Mouse (Mus musculus): ENCODE data around the gene Gm45021. TPM values are rescaled to one million over a fixed set of nuclear protein-coding genes. Genes with fewer than 3 reads are reported as not detected.

The Gm45021 gene
- polyA plus RNA-seq, 1 experiment, result not detected

- no peaks in the 10 kb centered on the region for H3K27me3 ChIP-seq (ENCODE audit: control insufficient read depth, insufficient read depth, low read length)
- WGBS, result 57% methylated on average over 4 of the region's 4 CpGs
- no peak overlapping the region for H3K27ac ChIP-seq (ENCODE audit: insufficient read depth, low read depth, low read length)
- no peaks in the 10 kb centered on the region for H3K36me3 ChIP-seq (ENCODE audit: control insufficient read depth, insufficient read depth, low read length)
- TF ChIP-seq CTCF (IDR thresholded peaks at IDR 0.05; ENCODE audit: extremely low read depth, insufficient read length, insufficient replicate concordance, low read depth, low read length) (no peak), POLR2A (IDR thresholded peaks at IDR 0.05; ENCODE audit: low read depth, low read length) (no peak)
- no peak overlapping the region for H3K4me3 ChIP-seq (ENCODE audit: low read depth, low read length)
- H3K4me1 ChIP-seq (ENCODE audit: control insufficient read depth, insufficient read depth, insufficient read length, low read length), result peaks cover 11% of the 10 kb centered on the region; the same call in 1 of the 2 replicates
These were observed 42.6 kb upstream of the Gm45021 start for GRCm38 (mm10) chr6:48546858-48547257.

- H3K36me3 ChIP-seq (ENCODE audit: control insufficient read depth, insufficient read depth, low read length), result no peaks in the 10 kb centered on the region
- no peaks in the 10 kb centered on the region for H3K27me3 ChIP-seq (ENCODE audit: control insufficient read depth, insufficient read depth, low read length)
- 66% methylated on average over 6 of the region's 6 CpGs for WGBS
- H3K4me3 ChIP-seq (ENCODE audit: low read depth, low read length), result no peak overlapping the region
- no peak overlapping the region for H3K27ac ChIP-seq (ENCODE audit: insufficient read depth, low read depth, low read length)
- TF ChIP-seq CTCF (IDR thresholded peaks at IDR 0.05; ENCODE audit: extremely low read depth, insufficient read length, insufficient replicate concordance, low read depth, low read length), result no peak
- TF ChIP-seq POLR2A (IDR thresholded peaks at IDR 0.05; ENCODE audit: low read depth, low read length), result no peak
- no peaks in the 10 kb centered on the region for H3K4me1 ChIP-seq (ENCODE audit: control insufficient read depth, insufficient read depth, insufficient read length, low read length)
These were observed 41.1 kb upstream of the Gm45021 start for GRCm38 (mm10) chr6:48548314-48548713.

- TF ChIP-seq CTCF (IDR thresholded peaks at IDR 0.05; ENCODE audit: extremely low read depth, insufficient read length, insufficient replicate concordance, low read depth, low read length), result no peak
- no peak for TF ChIP-seq POLR2A (IDR thresholded peaks at IDR 0.05; ENCODE audit: low read depth, low read length)
- Histone ChIP-seq H3K27me3 (ENCODE audit: control insufficient read depth, insufficient read depth, low read length) (no peaks in the 10 kb centered on the region), H3K27ac (ENCODE audit: insufficient read depth, low read depth, low read length) (no peak overlapping the region), H3K4me3 (ENCODE audit: low read depth, low read length) (no peak overlapping the region), H3K4me1 (ENCODE audit: control insufficient read depth, insufficient read depth, insufficient read length, low read length) (peaks cover 5% of the 10 kb centered on the region; the same call in 1 of the 2 replicates), H3K36me3 (ENCODE audit: control insufficient read depth, insufficient read depth, low read length) (no peaks in the 10 kb centered on the region)
- WGBS, result 61% methylated on average over 4 of the region's 4 CpGs
These were observed 36.5 kb upstream of the Gm45021 start for GRCm38 (mm10) chr6:48552918-48553317.

- Histone ChIP-seq H3K4me1 (ENCODE audit: control insufficient read depth, insufficient read depth, insufficient read length, low read length) (peaks cover 5% of the 10 kb centered on the region; the same call in 1 of the 2 replicates), H3K4me3 (ENCODE audit: low read depth, low read length) (no peak overlapping the region), H3K27ac (ENCODE audit: insufficient read depth, low read depth, low read length) (peak overlapping the region; percentile 91), H3K27me3 (ENCODE audit: control insufficient read depth, insufficient read depth, low read length) (no peaks in the 10 kb centered on the region), H3K36me3 (ENCODE audit: control insufficient read depth, insufficient read depth, low read length) (no peaks in the 10 kb centered on the region)
- TF ChIP-seq POLR2A (IDR thresholded peaks at IDR 0.05; ENCODE audit: low read depth, low read length) (no peak), CTCF (IDR thresholded peaks at IDR 0.05; ENCODE audit: extremely low read depth, insufficient read length, insufficient replicate concordance, low read depth, low read length) (no peak)
- WGBS, result 43% methylated on average over 4 of the region's 4 CpGs
These were observed 35.6 kb upstream of the Gm45021 start for GRCm38 (mm10) chr6:48553819-48554218.

- 1% methylated on average over 39 of the region's 39 CpGs for WGBS
- TF ChIP-seq CTCF (IDR thresholded peaks at IDR 0.05; ENCODE audit: extremely low read depth, insufficient read length, insufficient replicate concordance, low read depth, low read length) (no peak), POLR2A (IDR thresholded peaks at IDR 0.05; ENCODE audit: low read depth, low read length) (peak; percentile 69; the same call in 1 of the 2 replicates)
- peak within 1 kb of the TSS; percentile 91 for H3K27ac ChIP-seq (ENCODE audit: insufficient read depth, low read depth, low read length)
- H3K27me3 ChIP-seq (ENCODE audit: control insufficient read depth, insufficient read depth, low read length), result no peaks in the 10 kb centered on the region
- H3K4me3 ChIP-seq (ENCODE audit: low read depth, low read length), result peak within 1 kb of the TSS; percentile 64
- no peaks in the 10 kb centered on the region for H3K36me3 ChIP-seq (ENCODE audit: control insufficient read depth, insufficient read depth, low read length)
- H3K4me1 ChIP-seq (ENCODE audit: control insufficient read depth, insufficient read depth, insufficient read length, low read length), result peaks cover 8% of the 10 kb centered on the region; the same call in 1 of the 2 replicates
These were observed 34.9 kb upstream of the Gm45021 start, which contains the start of gene Lrrc61 for GRCm38 (mm10) chr6:48554280-48555103. Lrrc61 (plus strand) TSS chr6:48554796.

GRCm38 (mm10) chr6:48555104-48555890 is 34.1 kb upstream of the Gm45021 start:
- TF ChIP-seq POLR2A (IDR thresholded peaks at IDR 0.05; ENCODE audit: low read depth, low read length) (no peak), CTCF (IDR thresholded peaks at IDR 0.05; ENCODE audit: extremely low read depth, insufficient read length, insufficient replicate concordance, low read depth, low read length) (no peak)
- Histone ChIP-seq H3K4me3 (ENCODE audit: low read depth, low read length) (peak overlapping the region; percentile 64), H3K4me1 (ENCODE audit: control insufficient read depth, insufficient read depth, insufficient read length, low read length) (peaks cover 8% of the 10 kb centered on the region; the same call in 1 of the 2 replicates), H3K27me3 (ENCODE audit: control insufficient read depth, insufficient read depth, low read length) (no peaks in the 10 kb centered on the region), H3K27ac (ENCODE audit: insufficient read depth, low read depth, low read length) (peak overlapping the region; percentile 91), H3K36me3 (ENCODE audit: control insufficient read depth, insufficient read depth, low read length) (no peaks in the 10 kb centered on the region)
- 26% methylated on average over 14 of the region's 14 CpGs for WGBS

Data from small intestine, adult 2 months (tissue).